Mouse (Mus musculus) ES-Bruce4 (cell line): ENCODE measurements at regions not wholly inside any gene's neighbourhood (a gene's known extent, or its start where the extent isn't known, plus 50 kb on each side); places are given as distances from the start of the nearest gene placed in this dataset.

ENCODE experiments used
- H3K27ac ChIP-seq: 2 replicates; pipeline ENCODE4 v1.5.1; 2012; ENCODE audit warnings: low read length, inconsistent platforms; ENCODE audit not compliant: insufficient read depth
- H3K27me3 ChIP-seq: 2 replicates; pipeline ENCODE4 v1.6.1; 2012; ENCODE audit warnings: mild to moderate bottlenecking, low read length, inconsistent platforms; ENCODE audit not compliant: control insufficient read depth, poor library complexity, insufficient read depth, severe bottlenecking
- H3K36me3 ChIP-seq: 2 replicates; pipeline ENCODE4 v1.6.1; 2012; ENCODE audit warnings: inconsistent platforms, mild to moderate bottlenecking, low read length, moderate library complexity; ENCODE audit not compliant: control insufficient read depth, poor library complexity, insufficient read depth, severe bottlenecking
- H3K4me1 ChIP-seq: one replicate; pipeline ENCODE4 v1.8.1; 2011; ENCODE audit warnings: low read length; ENCODE audit not compliant: control insufficient read depth, insufficient read depth
- H3K4me3 ChIP-seq: 2 replicates; pipeline ENCODE4 v1.5.1; 2011; ENCODE audit warnings: low read depth, mild to moderate bottlenecking, low read length
- H3K9ac ChIP-seq: 2 replicates; pipeline ENCODE4 v1.6.1; 2012; ENCODE audit warnings: low read depth, mild to moderate bottlenecking, inconsistent platforms; ENCODE audit not compliant: poor library complexity, severe bottlenecking
- H3K9me3 ChIP-seq: replicated peaks from 2 replicates; pipeline ENCODE4 v1.6.1; 2012; ENCODE audit warnings: mild to moderate bottlenecking, low read length, inconsistent platforms; ENCODE audit not compliant: control insufficient read depth, poor library complexity, insufficient read depth, severe bottlenecking
- CTCF ChIP-seq: IDR thresholded peaks from one replicate; pipeline ENCODE4 v1.8.1; 2011; ENCODE audit warnings: low read depth, low read length
- EP300 ChIP-seq: IDR thresholded peaks from 2 replicates; pipeline ENCODE4 v1.6.1; 2011; ENCODE audit warnings: low read depth, low read length; ENCODE audit not compliant: insufficient read depth
- POLR2A ChIP-seq: IDR thresholded peaks from one replicate; pipeline ENCODE4 v1.8.1; 2011; ENCODE audit warnings: low read length; ENCODE audit not compliant: insufficient read depth

DNA sequence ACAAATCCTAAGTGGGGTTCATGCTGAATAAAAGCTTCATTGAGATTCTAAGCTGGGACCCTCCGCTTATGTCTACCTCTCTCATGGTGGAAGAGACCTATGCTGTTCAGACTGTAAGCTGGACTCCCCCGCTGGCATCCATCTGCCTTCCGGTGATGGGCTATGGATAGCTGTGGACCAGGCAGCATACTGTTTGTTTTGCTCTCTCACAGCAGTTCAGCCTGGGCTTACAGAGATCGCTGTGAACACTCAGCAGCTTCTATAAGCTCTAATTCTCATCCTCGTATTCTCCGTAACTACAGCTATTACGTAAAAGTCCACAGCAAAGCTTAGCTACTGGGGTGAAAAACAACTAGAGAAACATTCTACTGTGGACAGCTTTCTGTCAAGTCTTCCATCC is 97.5 kb upstream of the Galnt5 start:
- no peaks in the 10 kb centered on the region for H3K27me3 ChIP-seq
- no peak overlapping the region for H3K4me3 ChIP-seq
- H3K36me3 ChIP-seq, result no peaks in the 10 kb centered on the region
- H3K4me1 ChIP-seq, result no peaks in the 10 kb centered on the region
- no peak overlapping the region for H3K27ac ChIP-seq
- TF ChIP-seq EP300 (no peak), POLR2A (no peak), CTCF (no peak)
- H3K9me3 ChIP-seq, result no peaks in the 10 kb centered on the region
- no peak overlapping the region for H3K9ac ChIP-seq

DNA sequence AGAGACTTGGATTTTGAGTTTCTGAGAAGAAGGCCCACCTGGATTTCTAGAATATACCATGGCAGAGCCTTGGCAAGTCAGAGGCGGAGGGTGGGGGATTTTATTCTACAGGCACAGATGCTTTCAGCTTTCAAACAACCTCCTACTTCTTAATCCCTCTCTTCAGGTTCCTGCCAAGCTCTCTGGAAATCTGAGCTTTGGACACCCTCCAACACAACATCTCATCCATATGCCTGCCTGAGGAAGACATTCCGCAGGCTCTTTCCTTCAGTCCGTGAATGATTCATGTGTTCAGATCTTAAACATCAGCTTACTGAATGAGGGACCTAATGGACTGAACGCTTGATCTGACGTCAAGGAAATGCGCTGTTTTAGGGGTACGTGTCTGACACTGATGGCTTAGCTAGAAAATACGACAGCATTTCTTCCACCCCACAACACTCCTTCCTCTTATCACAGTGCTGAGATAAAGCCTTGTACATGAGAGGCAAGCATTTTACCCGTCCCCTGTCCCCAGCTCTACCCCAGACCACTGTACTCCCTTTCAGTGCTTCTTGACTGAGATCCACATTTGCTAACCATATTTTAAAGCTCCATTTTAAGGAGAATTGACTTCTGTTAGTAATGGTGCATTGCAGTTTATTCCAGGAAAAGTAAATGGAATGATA is 97.0 kb upstream of the Galnt5 start:
- Histone ChIP-seq H3K27ac (no peak overlapping the region), H3K9me3 (no peaks in the 10 kb centered on the region), H3K4me1 (no peaks in the 10 kb centered on the region), H3K36me3 (no peaks in the 10 kb centered on the region), H3K27me3 (no peaks in the 10 kb centered on the region), H3K4me3 (no peak overlapping the region), H3K9ac (no peak overlapping the region)
- no peak for TF ChIP-seq EP300

DNA sequence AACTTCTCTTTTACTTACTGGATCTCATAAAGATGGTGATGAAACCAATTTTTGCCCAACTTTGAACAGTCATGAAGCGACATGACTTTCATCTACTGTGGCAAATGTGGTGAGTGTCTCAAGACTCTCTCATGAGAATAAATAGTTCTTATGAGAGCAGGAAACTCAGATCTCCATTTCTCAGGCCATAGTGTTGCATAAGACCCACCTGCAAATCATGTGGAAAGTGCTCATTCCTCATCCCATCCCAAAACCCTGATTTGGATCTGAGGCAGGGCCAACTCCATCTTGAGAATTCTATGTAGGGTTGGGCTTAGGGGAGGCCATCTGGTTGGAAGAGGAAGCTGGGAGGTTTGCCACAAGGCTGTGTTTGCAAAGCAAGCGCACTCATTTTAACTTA is 92.5 kb upstream of the Galnt5 start:
- TF ChIP-seq CTCF (no peak), POLR2A (no peak), EP300 (no peak)

DNA sequence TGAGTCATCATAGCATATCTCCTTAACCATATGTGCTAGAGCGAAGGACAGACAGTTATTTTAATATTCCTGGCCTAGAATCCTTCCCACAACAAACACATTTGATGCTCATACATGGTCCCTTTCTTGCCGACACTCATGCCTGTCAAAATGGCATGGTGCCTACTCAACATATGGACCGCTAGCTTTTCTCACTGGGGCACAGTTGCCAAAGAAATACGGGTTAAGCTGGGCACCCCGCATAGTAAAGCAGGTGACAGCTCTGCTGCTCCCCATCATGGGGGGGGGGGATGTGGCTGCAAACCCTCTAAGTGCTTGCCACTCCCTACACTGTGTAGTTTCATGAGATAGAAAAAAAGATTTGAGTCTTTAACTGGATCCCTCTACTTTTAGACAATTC is 90.7 kb upstream of the Galnt5 start:
- H3K27ac ChIP-seq, result no peak overlapping the region
- H3K4me3 ChIP-seq, result no peak overlapping the region
- H3K36me3 ChIP-seq, result no peaks in the 10 kb centered on the region
- no peak overlapping the region for H3K9ac ChIP-seq
- H3K27me3 ChIP-seq, result no peaks in the 10 kb centered on the region
- no peaks in the 10 kb centered on the region for H3K9me3 ChIP-seq
- H3K4me1 ChIP-seq, result no peaks in the 10 kb centered on the region
- TF ChIP-seq EP300 (no peak), POLR2A (no peak), CTCF (no peak)

More for the DNA sequence above, 92.5 kb upstream of the Galnt5 start:
- H3K4me1 ChIP-seq, result no peaks in the 10 kb centered on the region
- H3K27ac ChIP-seq, result no peak overlapping the region
- H3K9me3 ChIP-seq, result no peaks in the 10 kb centered on the region
- H3K36me3 ChIP-seq, result no peaks in the 10 kb centered on the region
- H3K27me3 ChIP-seq, result no peaks in the 10 kb centered on the region
- H3K9ac ChIP-seq, result no peak overlapping the region
- no peak overlapping the region for H3K4me3 ChIP-seq

DNA sequence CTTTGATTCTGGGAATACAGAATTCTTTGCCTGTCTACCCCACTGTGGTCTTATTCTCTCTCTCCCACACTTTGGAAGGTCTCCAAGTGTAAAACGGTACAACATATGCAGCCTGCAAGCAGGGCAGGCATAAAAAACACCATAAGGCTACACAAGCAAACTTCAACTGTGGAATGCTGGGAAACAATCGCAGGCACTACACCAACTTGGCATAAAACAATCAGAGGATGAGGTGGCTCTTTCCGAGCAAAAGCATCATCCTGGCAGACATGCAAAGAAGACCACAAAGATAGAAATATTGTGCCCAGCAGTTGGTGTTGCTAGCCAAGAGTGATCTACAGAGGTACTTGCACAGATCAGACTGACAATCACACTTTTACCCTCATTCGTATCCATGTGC is 88.0 kb upstream of the Galnt5 start:
- Histone ChIP-seq H3K4me3 (no peak overlapping the region), H3K9me3 (no peaks in the 10 kb centered on the region), H3K36me3 (no peaks in the 10 kb centered on the region), H3K9ac (no peak overlapping the region), H3K27ac (no peak overlapping the region), H3K4me1 (no peaks in the 10 kb centered on the region), H3K27me3 (no peaks in the 10 kb centered on the region)
- no peak for TF ChIP-seq CTCF
- TF ChIP-seq EP300, result no peak
- no peak for TF ChIP-seq POLR2A

DNA sequence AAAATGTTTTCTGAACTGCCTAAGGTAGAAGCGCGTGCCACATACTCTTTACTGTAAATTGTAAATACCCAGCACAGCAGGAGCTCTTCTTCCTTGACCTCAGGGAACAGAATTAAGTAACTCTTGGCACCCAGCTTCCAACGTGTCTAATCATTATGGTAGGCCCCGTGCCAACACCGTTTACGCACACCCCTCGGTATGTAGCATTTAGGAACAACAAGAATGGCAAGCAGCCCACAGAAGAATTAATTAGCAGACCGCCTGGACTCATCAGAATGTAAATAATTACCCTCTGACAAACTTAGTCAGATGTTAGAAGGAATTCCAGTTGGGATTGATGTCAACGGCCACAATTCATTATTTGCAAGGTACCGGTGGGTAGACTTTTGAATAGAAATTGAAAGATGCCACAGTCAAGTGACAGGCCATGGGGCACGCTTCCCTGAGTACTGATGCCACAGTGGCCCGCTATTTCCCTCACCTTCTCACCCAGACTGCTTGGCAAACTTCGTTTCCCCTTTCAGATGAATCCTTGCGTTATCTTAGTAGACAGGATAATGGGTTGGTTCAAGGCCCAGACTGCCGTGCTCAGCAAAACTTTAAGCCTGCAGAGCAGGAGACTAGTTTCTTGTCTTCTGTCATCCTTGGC is 81.2 kb upstream of the Galnt5 start:
- H3K9ac ChIP-seq, result no peak overlapping the region
- H3K36me3 ChIP-seq, result no peaks in the 10 kb centered on the region
- no peaks in the 10 kb centered on the region for H3K9me3 ChIP-seq
- H3K4me1 ChIP-seq, result no peaks in the 10 kb centered on the region
- TF ChIP-seq POLR2A, result no peak
- TF ChIP-seq EP300, result no peak
- no peak for TF ChIP-seq CTCF
- H3K27me3 ChIP-seq, result no peaks in the 10 kb centered on the region
- H3K27ac ChIP-seq, result no peak overlapping the region
- no peak overlapping the region for H3K4me3 ChIP-seq
